Mouse (Mus musculus) heart, postnatal 0 days (tissue): ENCODE results near the gene Rwdd3. TPM values are rescaled to one million over a fixed set of nuclear protein-coding genes. Genes with fewer than 3 reads are reported as not detected.

Experiments
- ATAC-seq: fragments of 200-750 bp; cut with Nextera tagmentation; 2 replicates; pipeline ENCODE4 v1.8.0; 2017; ENCODE audit warnings: low read depth, moderate number of reproducible peaks, moderate library complexity; ENCODE audit not compliant: insufficient read depth
- DNase-seq: peaks from one replicate; pipeline ENCODE4 v3.0.0-alpha.2; 2016; ENCODE audit warnings: low spot score
- H3K27ac ChIP-seq: fragments of 300-500 bp; sonication (generic); 2 replicates; pipeline ENCODE4 v1.5.1; 2014; ENCODE audit warnings: low read depth, mild to moderate bottlenecking
- H3K27me3 ChIP-seq: fragments of 300-500 bp; sonication (generic); 2 replicates; pipeline ENCODE4 v1.6.1; 2014; ENCODE audit warnings: low read length, mixed read lengths; ENCODE audit not compliant: control insufficient read depth, insufficient read depth
- H3K36me3 ChIP-seq: fragments of 300-500 bp; sonication (generic); replicated peaks from 2 replicates; pipeline ENCODE4 v1.6.1; 2014; ENCODE audit warnings: low read length, mixed read lengths; ENCODE audit not compliant: control insufficient read depth, insufficient read depth
- H3K4me1 ChIP-seq: fragments of 300-500 bp; sonication (generic); 2 replicates; pipeline ENCODE4 v1.6.1; 2014; ENCODE audit warnings: antibody characterized with exemption; ENCODE audit not compliant: control insufficient read depth, insufficient read depth
- H3K4me2 ChIP-seq: fragments of 300-500 bp; sonication (generic); 2 replicates; pipeline ENCODE4 v1.6.1; 2014; ENCODE audit warnings: low read depth, mild to moderate bottlenecking, low read length, moderate library complexity
- H3K4me3 ChIP-seq: fragments of 300-500 bp; sonication (generic); 2 replicates; pipeline ENCODE4 v1.5.1; 2014; ENCODE audit warnings: low read depth, low read length
- H3K9ac ChIP-seq: fragments of 300-500 bp; sonication (generic); replicated peaks from 2 replicates; pipeline ENCODE4 v1.6.1; 2014; ENCODE audit warnings: low read depth, low read length, mixed read lengths
- H3K9me3 ChIP-seq: fragments of 300-500 bp; sonication (generic); replicated peaks from 2 replicates; pipeline ENCODE4 v1.6.1; 2016; ENCODE audit warnings: low read length; ENCODE audit not compliant: control insufficient read depth
- CTCF ChIP-seq: IDR thresholded peaks from 2 replicates; pipeline ENCODE4 v1.5.1; 2016; ENCODE audit warnings: antibody characterized with exemption, control low read depth, low read depth
- EP300 ChIP-seq: IDR thresholded peaks from 2 replicates; pipeline ENCODE4 v1.6.1; 2016; ENCODE audit warnings: antibody characterized with exemption, low read depth
- WGBS: fragments of 180-500 bp; shearing (Covaris S2); extraction: QIAGEN DNeasy Blood & Tissue Kit; methylation state at CpG from one replicate; pipeline ENCODE4 v1.1.7; 2014; 5-methylcytosine and 5-hydroxymethylcytosine counted together
- polyA plus RNA-seq: library from polyadenylated mRNA; unstranded; fragments of >200 nt; fragmentation: Nextera tagmentation; extraction: Ambion mirVana; gene quantifications from 2 replicates; pipeline ENCODE4 v1.2.1, GENCODE M21; 2015
- total RNA-seq: library from RNA; depleted of rRNA; stranded (reverse); fragments of >200 nt; gene quantifications from 2 replicates; pipeline ENCODE4 v1.2.3, GENCODE M21; 2014; ENCODE audit warnings: low replicate concordance; rRNA removed

The Rwdd3 gene
- total and polyA plus RNA-seq, 2 experiments from 2014 or later: 4.8 TPM; not detected in 1

DNA sequence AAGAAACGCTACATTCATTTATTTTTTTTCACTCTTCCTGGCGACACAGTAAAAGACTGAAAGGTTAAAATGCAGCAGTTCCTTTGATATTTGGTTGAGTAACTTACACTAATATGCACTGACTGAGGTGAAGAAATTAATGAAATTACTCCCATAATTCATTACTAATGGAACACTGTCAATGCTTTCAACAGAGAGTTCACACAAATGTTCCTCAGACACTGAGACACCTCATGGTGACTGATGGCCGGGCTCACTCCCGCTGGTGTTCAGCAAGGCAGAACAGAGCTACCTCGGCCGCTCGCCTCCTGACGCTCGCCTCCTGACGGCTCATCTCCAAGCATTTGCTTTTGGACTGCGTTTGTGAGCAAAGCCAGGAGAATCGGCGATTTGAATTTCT is 54.9 kb downstream of the Rwdd3 start:
- Histone ChIP-seq H3K4me1 (no peaks in the 10 kb centered on the region), H3K9ac (no peak overlapping the region)
- 71% methylated on average over 13 of the region's 13 CpGs for WGBS

DNA sequence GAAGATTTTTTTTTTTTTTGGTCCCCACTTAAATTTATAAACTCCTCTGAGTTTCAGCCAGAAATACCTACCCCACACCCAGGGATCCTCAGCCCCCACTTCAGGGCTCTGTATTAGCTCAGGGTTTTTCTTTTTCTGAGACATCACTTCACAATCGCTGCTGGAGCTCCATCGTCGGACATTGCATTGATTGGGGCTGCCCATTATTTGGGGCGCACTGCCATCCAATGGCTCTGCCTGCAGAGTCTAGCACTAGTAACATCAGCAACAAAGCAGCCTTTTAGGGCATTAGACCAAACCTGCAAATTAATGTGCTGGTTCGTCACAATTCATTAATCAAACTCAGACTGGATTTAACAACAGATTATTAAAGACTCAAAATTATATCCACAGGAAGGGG is 55.4 kb downstream of the Rwdd3 start:
- TF ChIP-seq EP300 (no peak), CTCF (no peak)
- Histone ChIP-seq H3K27ac (no peak overlapping the region), H3K27me3 (no peaks in the 10 kb centered on the region), H3K9ac (no peak overlapping the region), H3K36me3 (no peaks in the 10 kb centered on the region), H3K4me1 (no peaks in the 10 kb centered on the region), H3K4me3 (no peak overlapping the region), H3K9me3 (0 out of 2 replicates have a peak, but pooled peaks cover 4% of the 10 kb centered on the region), H3K4me2 (no peak overlapping the region)
- WGBS: 79% methylated on average over 5 of the region's 5 CpGs
- ATAC-seq (no peak), DNase-seq (no peak)

More for the DNA sequence above, 54.9 kb downstream of the Rwdd3 start:
- TF ChIP-seq CTCF (no peak), EP300 (no peak)
- Histone ChIP-seq H3K27me3 (no peaks in the 10 kb centered on the region), H3K4me2 (no peak overlapping the region), H3K9me3 (0 out of 2 replicates have a peak, but pooled peaks cover 4% of the 10 kb centered on the region), H3K27ac (no peak overlapping the region), H3K4me3 (no peak overlapping the region), H3K36me3 (no peaks in the 10 kb centered on the region)
- no peak for DNase-seq
- no peak for ATAC-seq

DNA sequence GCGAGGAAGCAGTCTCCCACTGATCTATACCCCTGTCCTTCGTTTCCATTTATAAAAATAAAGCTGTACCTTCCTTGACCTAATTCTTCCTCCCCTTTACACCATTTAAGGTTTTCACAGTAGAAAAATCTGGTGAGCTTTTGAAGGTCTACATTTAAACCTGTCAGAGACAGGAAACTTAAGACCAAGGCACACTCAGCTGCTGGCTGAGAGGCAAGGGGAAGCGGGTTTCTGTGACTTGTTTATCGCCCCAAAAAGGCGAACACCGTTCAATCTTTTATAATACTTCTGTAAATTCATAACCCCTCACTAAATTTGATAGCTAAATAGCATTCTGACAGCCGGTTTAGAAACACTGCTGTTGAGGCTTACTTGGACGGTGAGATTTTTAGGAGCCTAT is 60.4 kb downstream of the Rwdd3 start:
- H3K27me3 ChIP-seq: no peaks in the 10 kb centered on the region
- H3K27ac ChIP-seq: no peak overlapping the region
- H3K9me3 ChIP-seq: 0 out of 2 replicates have a peak, but pooled peaks cover 4% of the 10 kb centered on the region
- H3K9ac ChIP-seq: no peak overlapping the region
- H3K4me1 ChIP-seq: no peaks in the 10 kb centered on the region
- no peak for ATAC-seq
- no peak overlapping the region for H3K4me3 ChIP-seq
- H3K36me3 ChIP-seq: no peaks in the 10 kb centered on the region
- H3K4me2 ChIP-seq: no peak overlapping the region
- DNase-seq: no peak
- WGBS: 84% methylated on average over 8 of the region's 8 CpGs
- no peak for TF ChIP-seq CTCF
- no peak for TF ChIP-seq EP300

- no peak overlapping the region for H3K4me2 ChIP-seq
- ATAC-seq (no peak), DNase-seq (no peak)
- H3K9ac ChIP-seq: no peak overlapping the region
- no peak overlapping the region for H3K4me3 ChIP-seq
- H3K27me3 ChIP-seq: no peaks in the 10 kb centered on the region
- 62% methylated on average over 7 of the region's 7 CpGs for WGBS
- no peaks in the 10 kb centered on the region for H3K4me1 ChIP-seq
- no peaks in the 10 kb centered on the region for H3K36me3 ChIP-seq
- H3K9me3 ChIP-seq: 0 out of 2 replicates have a peak, but pooled peaks cover 4% of the 10 kb centered on the region
- TF ChIP-seq EP300 (no peak), CTCF (no peak)
- H3K27ac ChIP-seq: no peak overlapping the region
These were observed 61.1 kb downstream of the Rwdd3 start for GRCm38 (mm10) chr3:121110430-121110829.

GRCm38 (mm10) chr3:121107481-121107880 is 64.0 kb downstream of the Rwdd3 start:
- Histone ChIP-seq H3K4me1 (no peaks in the 10 kb centered on the region), H3K27ac (no peak overlapping the region), H3K36me3 (no peaks in the 10 kb centered on the region), H3K9me3 (no peaks in the 10 kb centered on the region), H3K9ac (no peak overlapping the region), H3K27me3 (no peaks in the 10 kb centered on the region), H3K4me2 (no peak overlapping the region), H3K4me3 (no peak overlapping the region)
- DNase-seq (no peak), ATAC-seq (no peak)
- TF ChIP-seq CTCF (no peak), EP300 (no peak)
- WGBS: 83% methylated on average over 6 of the region's 6 CpGs

GRCm38 (mm10) chr3:121105408-121105708 is 66.1 kb downstream of the Rwdd3 start:
- Histone ChIP-seq H3K27ac (no peak overlapping the region), H3K4me2 (peak overlapping the region; percentile 50; the same call in 1 of the 2 replicates), H3K36me3 (no peaks in the 10 kb centered on the region), H3K4me1 (no peaks in the 10 kb centered on the region), H3K9me3 (no peaks in the 10 kb centered on the region), H3K27me3 (no peaks in the 10 kb centered on the region), H3K4me3 (peak overlapping the region; percentile 39; the same call in 1 of the 2 replicates), H3K9ac (no peak overlapping the region)
- DNase-seq (no peak), ATAC-seq (no peak)
- 71% methylated on average over 5 of the region's 5 CpGs for WGBS
- TF ChIP-seq CTCF (no peak), EP300 (no peak)

Other genes with a start within 250 kb of the Rwdd3 start
- 0.73 and 4.4 TPM in 2 replicates for gene Tmem56, start 111.4 kb upstream of the Rwdd3 start, total RNA-seq
- 0.36 and 0.48 TPM in 2 replicates for gene Tmem56, start 111.4 kb upstream of the Rwdd3 start, polyA plus RNA-seq
- gene Alg14, start 120.1 kb upstream of the Rwdd3 start, total RNA-seq: 27.3 and 27.6 TPM in 2 replicates
- 27.1 and 30.8 TPM in 2 replicates for gene Alg14, start 120.1 kb upstream of the Rwdd3 start, polyA plus RNA-seq